Mouse (Mus musculus) CH12.LX (cell line): ENCODE data around the gene Defb47.

Source experiments
- CTCF ChIP-seq, 2 experiments: IDR thresholded peaks in 1 of 2; conservative IDR thresholded peaks in 1 of 2; 2 replicates each; pipeline ENCODE4 v1.5.1; 2011 to 2012; ENCODE audit warnings: low read depth in 2 of 2, low read length in 2 of 2, improper control_type of control experiment in 1 of 2, inconsistent platforms in 1 of 2, mild to moderate bottlenecking in 1 of 2, moderate library complexity in 1 of 2
- EP300 ChIP-seq: IDR thresholded peaks from 2 replicates; pipeline ENCODE4 v1.6.1; 2011; ENCODE audit warnings: low read length, improper control_type of control experiment
- ETS1 ChIP-seq: conservative IDR thresholded peaks from 2 replicates; pipeline ENCODE4 v1.6.1; 2012; ENCODE audit warnings: low read depth, mild to moderate bottlenecking, inconsistent platforms, low read length, improper control_type of control experiment, moderate library complexity
- GABPA ChIP-seq: IDR thresholded peaks from 2 replicates; pipeline ENCODE4 v1.6.1; 2012; ENCODE audit warnings: low read depth, low read length, improper control_type of control experiment, inconsistent platforms; ENCODE audit not compliant: insufficient replicate concordance
- NELFE ChIP-seq: IDR thresholded peaks from 2 replicates; pipeline ENCODE4 v1.6.1; 2011; ENCODE audit warnings: low read depth, low read length, improper control_type of control experiment
- POLR2A ChIP-seq: IDR thresholded peaks from 2 replicates; pipeline ENCODE4 v1.6.1; 2011; ENCODE audit warnings: low read depth, mild to moderate bottlenecking, improper control_type of control experiment, low read length
- ZC3H11A ChIP-seq: IDR thresholded peaks from 2 replicates; pipeline ENCODE4 v1.6.1; 2012; ENCODE audit warnings: low read depth, mild to moderate bottlenecking, inconsistent platforms, low read length, improper control_type of control experiment
- ZKSCAN1 ChIP-seq: IDR thresholded peaks from 2 replicates; pipeline ENCODE4 v1.6.1; 2012; ENCODE audit warnings: low read depth, inconsistent platforms, low read length, improper control_type of control experiment, borderline replicate concordance

DNA sequence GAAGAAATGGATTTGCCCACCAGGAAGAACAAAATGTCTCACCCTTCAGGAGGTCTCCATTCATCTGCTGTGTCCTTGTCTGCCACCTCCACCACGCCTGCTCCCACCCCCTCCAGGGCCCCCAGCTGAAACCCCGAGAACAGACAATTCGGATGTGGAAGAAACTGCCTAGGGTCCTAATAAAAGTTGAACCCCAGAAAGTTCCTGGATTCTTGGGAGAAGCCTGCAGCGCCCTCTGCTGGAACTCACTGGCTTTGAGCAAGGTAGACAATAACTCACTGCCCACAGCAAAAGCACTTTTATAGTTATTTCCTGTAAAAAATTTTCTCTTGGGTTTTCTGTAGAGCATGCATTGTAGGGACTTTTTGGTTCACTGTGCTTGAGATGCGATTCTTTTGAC is 22.8 kb upstream of the Defb47 start:
- TF ChIP-seq POLR2A = no peak
- TF ChIP-seq CTCF (conservative IDR thresholded peaks at IDR 0.05 in 1 of 2, IDR thresholded peaks at IDR 0.05 in 1 of 2; ENCODE audit: low read depth in 2 of 2, low read length in 2 of 2) = peak; percentile 62 to 81
- no peak for TF ChIP-seq ETS1
- no peak for TF ChIP-seq ZKSCAN1
- no peak for TF ChIP-seq GABPA
- no peak for TF ChIP-seq EP300
- TF ChIP-seq ZC3H11A = no peak
- no peak for TF ChIP-seq NELFE
